Mouse (Mus musculus): ENCODE data around the gene Has1.

Gene Has1

DNA sequence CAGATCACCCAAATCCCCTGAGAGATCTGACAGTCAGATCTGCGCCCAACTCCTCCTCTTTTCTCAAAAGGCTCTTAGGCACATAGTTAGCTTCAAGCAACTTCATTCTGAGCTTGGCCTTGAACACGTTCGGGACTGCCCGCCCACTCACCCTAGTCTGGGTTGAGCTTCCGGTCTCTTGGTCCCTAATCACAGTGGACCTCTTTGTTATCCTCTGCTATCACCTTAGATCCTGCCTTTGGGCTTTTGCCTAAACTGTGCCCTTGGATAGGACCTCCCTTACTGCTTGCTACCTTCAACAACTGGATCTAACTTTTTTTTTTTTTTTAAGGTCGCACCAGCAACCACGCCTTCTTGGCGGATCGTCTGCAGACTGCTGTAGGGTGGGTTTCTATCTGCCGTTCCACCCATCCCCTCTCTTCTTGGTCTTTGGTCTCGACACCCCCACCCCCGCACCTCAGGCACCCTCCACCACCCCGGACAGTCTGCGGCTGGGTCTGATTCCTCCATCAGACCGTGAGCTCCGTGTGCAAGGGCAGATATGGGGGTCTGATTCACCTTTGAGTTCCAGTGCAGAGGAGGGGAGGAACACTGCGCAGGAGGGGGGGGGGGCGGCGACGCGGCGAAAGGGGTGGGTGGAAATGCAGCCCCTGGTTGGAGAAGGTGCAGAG, 28.9 kb downstream of the Has1 start:
- in situ Hi-C loops (cut with MboI; ENCODE audit: low pct_unique_long_range_greater_than_20kb in 1 of 2, low sequenced_read_pairs in 2 of 2, unreplicated experiment in 1 of 2) = no loop called here

DNA sequence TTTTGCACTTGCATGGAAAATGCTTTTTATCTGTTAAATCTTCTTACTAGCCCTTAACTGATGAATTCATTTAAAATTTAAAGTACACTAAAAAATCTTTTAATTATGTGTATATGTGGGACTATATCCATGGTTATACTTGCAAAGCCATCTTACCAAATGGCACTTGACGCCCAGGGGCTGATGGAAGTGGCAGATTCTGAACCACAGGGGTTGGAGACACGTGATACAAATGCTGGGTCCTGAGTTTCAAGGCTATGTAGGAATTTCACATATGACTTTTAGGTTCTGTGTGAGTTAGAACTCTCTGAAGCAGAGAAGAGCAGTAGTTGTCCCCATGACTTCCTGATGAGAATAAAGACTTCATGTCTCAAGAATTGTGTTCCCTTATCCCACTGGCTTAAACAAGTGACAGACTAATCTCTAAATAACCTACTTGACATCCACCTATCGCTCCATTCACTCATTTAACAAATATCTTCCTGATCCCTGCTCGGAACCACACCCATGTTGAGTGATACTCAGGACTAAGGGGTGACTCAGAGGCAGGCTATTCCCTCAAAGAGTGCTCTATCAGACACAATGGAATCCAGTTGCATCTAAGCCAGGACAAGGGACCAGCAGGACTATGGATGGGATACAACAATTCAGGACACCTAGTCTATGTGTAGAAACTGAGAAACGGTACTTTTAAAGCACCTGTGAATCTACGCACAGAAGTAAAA, 31.2 kb downstream of the Has1 start:
- in situ Hi-C loops (cut with MboI; ENCODE audit: low pct_unique_long_range_greater_than_20kb in 1 of 2, low sequenced_read_pairs in 2 of 2, unreplicated experiment in 1 of 2) = no loop called here

DNA sequence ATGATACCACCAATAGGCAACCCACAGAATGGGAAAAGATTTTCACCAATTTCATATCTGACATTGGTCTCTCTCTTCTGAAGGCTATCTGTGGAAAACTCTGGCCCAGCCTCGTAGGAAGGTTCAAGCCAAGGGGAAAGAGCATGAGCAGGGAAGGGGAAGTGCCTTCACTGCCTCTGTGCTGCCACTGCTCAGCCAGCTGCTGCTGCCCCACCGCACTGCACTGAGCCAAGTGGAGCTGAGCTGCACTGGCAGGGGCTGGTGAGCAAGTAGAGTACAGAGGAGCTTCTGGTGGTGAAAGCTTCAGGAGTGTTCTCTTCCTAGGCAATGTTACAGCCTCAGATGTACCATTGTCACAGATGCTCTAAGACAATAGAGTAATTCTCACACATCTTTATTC, 59.5 kb downstream of the Has1 start:
- in situ Hi-C loops (cut with MboI; ENCODE audit: low pct_unique_long_range_greater_than_20kb in 1 of 2, low sequenced_read_pairs in 2 of 2, unreplicated experiment in 1 of 2) = no loop called here
